In genomic region chr13:120015348-120016007, GRCm38 (mm10) we compare ENCODE assay signal across 23 mouse cellular contexts. TPM values are rescaled to one million over a fixed set of nuclear protein-coding genes. Genes with fewer than 3 reads are reported as not detected.
A peak's percentile ranks its signal among the peaks of the same experiment; 100 is the strongest.
DNase-seq lines count a peak whose midpoint lies in the region; ATAC-seq and TF ChIP-seq lines count a peak whose summit lies in the region.
"Not testable (repeated sequence)": the region's sequence is repeated elsewhere in the genome, so short reads cannot be mapped to it uniquely, and the experiment has no call there.
"Had no signal": no experiment of that assay in that cellular context is flagged by ENCODE, and none has a peak within 500 bp of the region (broad histone marks: within the 10 kb centered on the region; RNA-seq: fewer than 3 reads in every experiment).

No protein-coding gene starts in this region.

- H3K4me3 ChIP-seq in forebrain, embryonic 10.5 days; heart, embryonic 15.5 days; hindbrain, postnatal 0 days (ENCODE audit: low read length); limb, embryonic 11.5 days (ENCODE audit: low read depth, low read length); lung, postnatal 0 days (ENCODE audit: low read depth, low read length); midbrain, embryonic 15.5 days: not testable (repeated sequence)

- not testable (repeated sequence) for H3K9me3 ChIP-seq in forebrain, embryonic 10.5 days; heart, embryonic 15.5 days (replicated peaks); hindbrain, postnatal 0 days (ENCODE audit: low read length); limb, embryonic 11.5 days (ENCODE audit: control insufficient read depth, low read length); lung, postnatal 0 days (ENCODE audit: low read length); midbrain, embryonic 15.5 days

- H3K9ac ChIP-seq in heart, embryonic 15.5 days; hindbrain, postnatal 0 days (replicated peaks; ENCODE audit: low read length); limb, embryonic 11.5 days (ENCODE audit: low read length); lung, postnatal 0 days (replicated peaks; ENCODE audit: low read depth); midbrain, embryonic 15.5 days: not testable (repeated sequence)

- not testable (repeated sequence) for H3K36me3 ChIP-seq in forebrain, embryonic 10.5 days (replicated peaks); heart, embryonic 15.5 days; hindbrain, postnatal 0 days (ENCODE audit: insufficient read depth, low read length); limb, embryonic 11.5 days (ENCODE audit: control insufficient read depth, insufficient read depth, low read length); lung, postnatal 0 days (ENCODE audit: insufficient read depth, low read length); midbrain, embryonic 15.5 days (replicated peaks)

- 0 out of 2 replicates have a peak, but pooled peaks have one; percentile 43 for ATAC-seq in heart, embryonic 15.5 days (replicated peaks; ENCODE audit: insufficient number of reproducible peaks, insufficient read depth, low FRiP score, low read depth)
- peak; percentile 43; the same call in 1 of the 2 replicates for ATAC-seq in hindbrain, postnatal 0 days
- ATAC-seq in limb, embryonic 11.5 days (ENCODE audit: insufficient number of reproducible peaks, low FRiP score, low TSS enrichment, low read depth): peak; percentile 53; the same call in 1 of the 2 replicates
- ATAC-seq in lung, postnatal 0 days: 0 out of 2 replicates have a peak, but pooled peaks have one; percentile 5
- 0 out of 2 replicates have a peak, but pooled peaks have one; percentile 37 for ATAC-seq in midbrain, embryonic 15.5 days (replicated peaks)
- peak; percentile 72 for ATAC-seq in neutrophil, adult 5-6 weeks (ENCODE audit: extremely low read depth, insufficient number of reproducible peaks, low FRiP score, poor library complexity, severe bottlenecking)

- not testable (repeated sequence) for TF ChIP-seq EP300 in lung, postnatal 0 days (IDR thresholded peaks at IDR 0.05)

- peaks cover 14% of the 10 kb centered on the region for H3K27me3 ChIP-seq in forebrain, embryonic 10.5 days (ENCODE audit: poor library complexity, severe bottlenecking)
- not testable (repeated sequence) for H3K27me3 ChIP-seq in heart, embryonic 15.5 days; hindbrain, postnatal 0 days (ENCODE audit: insufficient read depth, low read length); limb, embryonic 11.5 days (ENCODE audit: control insufficient read depth, insufficient read depth, low read length); lung, postnatal 0 days (replicated peaks; ENCODE audit: insufficient read depth, low read length); midbrain, embryonic 15.5 days (replicated peaks)

- DNase-seq in ZHBTc4 (ENCODE audit: low read depth, low spot score): peak; percentile 1
- DNase-seq in forebrain, embryonic 10.5 days (ENCODE audit: extremely low spot score, low spot score): peak; percentile 9
- DNase-seq in hindbrain, postnatal 0 days (ENCODE audit: low spot score); limb, embryonic 11.5 days (ENCODE audit: low spot score); lung, postnatal 0 days (ENCODE audit: low spot score): not testable (repeated sequence)

- 0% methylated on average over 9 of the region's 32 CpGs for WGBS in forebrain, embryonic 10.5 days
- 9% methylated on average over 8 of the region's 32 CpGs for WGBS in heart, embryonic 15.5 days
- WGBS in hindbrain, postnatal 0 days: 3% methylated on average over 5 of the region's 32 CpGs
- 5% methylated on average over 6 of the region's 32 CpGs for WGBS in limb, embryonic 11.5 days
- WGBS in lung, postnatal 0 days: 3% methylated on average over 6 of the region's 32 CpGs
- under 1% methylated on average over 8 of the region's 32 CpGs for WGBS in midbrain, embryonic 15.5 days

- H3K27ac ChIP-seq in forebrain, embryonic 10.5 days; heart, embryonic 15.5 days; hindbrain, postnatal 0 days; limb, embryonic 11.5 days (replicated peaks; ENCODE audit: low read depth, low read length); lung, postnatal 0 days (ENCODE audit: low read length); midbrain, embryonic 15.5 days: not testable (repeated sequence)

- H3K4me1 ChIP-seq in forebrain, embryonic 10.5 days; heart, embryonic 15.5 days (replicated peaks); hindbrain, postnatal 0 days (ENCODE audit: insufficient read depth, low read length); limb, embryonic 11.5 days (ENCODE audit: control insufficient read depth, insufficient read depth, low read length); lung, postnatal 0 days (ENCODE audit: insufficient read depth, low read depth, low read length); midbrain, embryonic 15.5 days: not testable (repeated sequence)

- not testable (repeated sequence) for H3K4me2 ChIP-seq in heart, embryonic 15.5 days; hindbrain, postnatal 0 days (ENCODE audit: low read depth, low read length); limb, embryonic 11.5 days (ENCODE audit: low read depth, severe bottlenecking); lung, postnatal 0 days (replicated peaks; ENCODE audit: low read depth, low read length); midbrain, embryonic 15.5 days

- not testable (repeated sequence) for TF ChIP-seq CTCF in hindbrain, postnatal 0 days (IDR thresholded peaks at IDR 0.05; ENCODE audit: low read depth); lung, postnatal 0 days (IDR thresholded peaks at IDR 0.05)

RNA-seq across cellular contexts. Expression of gene Gm36079, which starts 11.3 kb away (rescaled TPM):
- not detected in 2 replicates for polyA plus RNA-seq in forebrain, embryonic 10.5 days (2016; fragmentation: Nextera tagmentation; extraction: Ambion mirVana)
- not detected in 2 replicates for polyA plus RNA-seq in heart, embryonic 15.5 days (2015; fragmentation: Nextera tagmentation; extraction: Ambion mirVana)
- total RNA-seq in hindbrain, postnatal 0 days (2014; rRNA removed): not detected in 2 replicates
- not detected in 2 replicates for polyA plus RNA-seq in hindbrain, postnatal 0 days (2015; fragmentation: Nextera tagmentation; extraction: Ambion mirVana)
- not detected in 2 replicates for polyA plus RNA-seq in limb, embryonic 11.5 days (2014; fragmentation: Nextera tagmentation; extraction: Ambion mirVana)
- not detected in 2 replicates for polyA plus RNA-seq in lung, postnatal 0 days (2015; fragmentation: Nextera tagmentation; extraction: Ambion mirVana)
- not detected in 2 replicates for polyA plus RNA-seq in midbrain, embryonic 15.5 days (2015; fragmentation: Nextera tagmentation; extraction: Ambion mirVana)
- total RNA-seq in neutrophil, adult 5-6 weeks (2017): not detected in 2 replicates
- total RNA-seq: adrenal gland, postnatal 25 days; gastrocnemius, adult 8-10 months; heart, postnatal 10 days; left cerebral cortex, adult 18-20 months; left cerebral cortex, postnatal 25 days had no signal
- polyA plus RNA-seq: brain, embryonic 14.5 days; CD4-positive, CD25-positive, alpha-beta regulatory T cell, adult 4 months; forebrain, embryonic 13.5 days; gonadal fat pad, adult 2 months; heart, embryonic 10.5 days; hindbrain, embryonic 12.5 days; intestine, postnatal 0 days; kidney, embryonic 15.5 days; large intestine, adult 2 months; spleen, adult 2 months had no signal

RNA-seq across cellular contexts. Expression of gene Gm21188, which starts 36.5 kb away (rescaled TPM):
- polyA plus RNA-seq in forebrain, embryonic 10.5 days (2016; fragmentation: Nextera tagmentation; extraction: Ambion mirVana): not detected in 2 replicates
- not detected in 2 replicates for polyA plus RNA-seq in heart, embryonic 15.5 days (2015; fragmentation: Nextera tagmentation; extraction: Ambion mirVana)
- not detected in 2 replicates for total RNA-seq in hindbrain, postnatal 0 days (2014; rRNA removed)
- polyA plus RNA-seq in hindbrain, postnatal 0 days (2015; fragmentation: Nextera tagmentation; extraction: Ambion mirVana): 0.24 TPM in 1 of 2 replicates, not detected in the other
- not detected in 2 replicates for polyA plus RNA-seq in limb, embryonic 11.5 days (2014; fragmentation: Nextera tagmentation; extraction: Ambion mirVana)
- polyA plus RNA-seq in lung, postnatal 0 days (2015; fragmentation: Nextera tagmentation; extraction: Ambion mirVana): 0.38 and 0.54 TPM in 2 replicates
- not detected in 2 replicates for polyA plus RNA-seq in midbrain, embryonic 15.5 days (2015; fragmentation: Nextera tagmentation; extraction: Ambion mirVana)
- total RNA-seq in neutrophil, adult 5-6 weeks (2017): 10.2 and 18.7 TPM in 2 replicates
- total RNA-seq: heart, postnatal 10 days; left cerebral cortex, postnatal 25 days had no signal
- polyA plus RNA-seq: brain, embryonic 14.5 days; forebrain, embryonic 13.5 days; heart, embryonic 10.5 days; hindbrain, embryonic 12.5 days; intestine, postnatal 0 days had no signal

Comparison
In these comparisons a context has a peak if more than half of its experiments do, and no peak if none do; other contexts are left out.
1. ATAC-seq: peak in every context shown above with its lines; median percentile 72 in neutrophil, adult 5-6 weeks; 53 in limb, embryonic 11.5 days; 43 in heart, embryonic 15.5 days; 43 in hindbrain, postnatal 0 days; 37 in midbrain, embryonic 15.5 days; 5 in lung, postnatal 0 days.